Mouse (Mus musculus): ENCODE data around the gene Fgfr2.

- no peak for TF ChIP-seq E2F4 (IDR thresholded peaks at IDR 0.05; ENCODE audit: insufficient read depth)
- TF ChIP-seq POLR2A (IDR thresholded peaks at IDR 0.05; ENCODE audit: insufficient read length, low read depth) = no peak
- no peak for TF ChIP-seq TCF12 (IDR thresholded peaks at IDR 0.05; ENCODE audit: insufficient read depth, poor library complexity, severe bottlenecking)
- TF ChIP-seq POLR2AphosphoS2 (IDR thresholded peaks at IDR 0.05; ENCODE audit: insufficient read length, low read depth) = no peak
Observed at GRCm38 (mm10) chr7:132711579-132711978, 411.6 kb downstream of the Fgfr2 start.
